18 mouse cellular contexts compared by ENCODE assay signal in genomic region chr14:104785066-104785465, GRCm38 (mm10).
DNase-seq lines count a peak whose midpoint lies in the region.
"Had no signal": no experiment of that assay in that cellular context is flagged by ENCODE, and none has a peak within 500 bp of the region (broad histone marks: within the 10 kb centered on the region; RNA-seq: fewer than 3 reads in every experiment).

No protein-coding gene starts in this region.

- intact Hi-C loops in left cerebral cortex, postnatal 4 days (cut with DNase I), result no loop called here

- DNase-seq in cerebellum, postnatal 14 days, result peak; percentile 8 to 16
- no peak for DNase-seq in cerebellum, adult 11 months
- peak; percentile 9 for DNase-seq in left cerebral cortex, postnatal 4 days
- DNase-seq in left cerebral cortex, adult 11 months (ENCODE audit: low spot score), result no peak
- DNase-seq in Muller cell, postnatal 12 days (ENCODE audit: inconsistent ontology term), result peak; percentile 12
- peak; percentile 80 for DNase-seq in retina, embryonic 14.5 days (ENCODE audit: low spot score)
- DNase-seq in ovary, postnatal 10 days (ENCODE audit: low spot score), result no peak
- DNase-seq: adrenal gland, postnatal 14 days; cerebellum, adult 11-12 months; cerebellum, adult 9-11 months; gastrocnemius, postnatal 14 days; heart, postnatal 36 days; kidney, postnatal 4 days; lung, adult 2 months; lung, postnatal 10 days; right cerebral cortex, postnatal 4 days; thymus, adult 2 months; thymus, postnatal 36 days had no signal

Comparison
In these comparisons a context has a peak if more than half of its experiments do, and no peak if none do; other contexts are left out.
1. DNase-seq: peak in cerebellum, postnatal 14 days (2 of 2), left cerebral cortex, postnatal 4 days (single experiment), Muller cell, postnatal 12 days (single experiment) and retina, embryonic 14.5 days (single experiment); none in cerebellum, adult 11 months (single experiment), left cerebral cortex, adult 11 months (single experiment) and ovary, postnatal 10 days (single experiment).